ENCODE assay signal across 10 mouse cellular contexts in the genomic region with DNA sequence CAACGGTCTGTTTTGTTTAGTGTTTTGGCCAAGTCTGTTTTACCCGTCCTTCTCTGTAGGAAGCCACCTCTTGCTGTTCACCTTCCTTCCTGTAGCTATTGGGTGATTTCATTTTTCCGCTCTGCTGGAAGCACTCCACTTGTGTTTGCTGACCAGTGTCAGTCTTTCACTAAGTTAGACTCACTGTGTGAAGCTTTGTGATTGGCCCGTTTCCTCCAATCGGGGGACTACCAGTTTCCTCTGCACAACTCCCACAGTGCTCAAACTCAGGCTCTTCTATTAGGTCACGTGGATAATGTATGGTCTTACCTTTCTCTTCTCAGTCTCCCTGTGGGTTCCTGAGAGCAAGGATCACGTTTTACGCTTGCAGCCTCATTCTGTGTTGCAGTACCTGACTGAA. TPM values are rescaled to one million over a fixed set of nuclear protein-coding genes. Genes with fewer than 3 reads are reported as not detected.
DNase-seq lines count a peak whose midpoint lies in the region; ATAC-seq and TF ChIP-seq lines count a peak whose summit lies in the region.
"Had no signal": no experiment of that assay in that cellular context is flagged by ENCODE, and none has a peak within 500 bp of the region (broad histone marks: within the 10 kb centered on the region; RNA-seq: fewer than 3 reads in every experiment).

No protein-coding gene starts in this region.

- WGBS in liver, embryonic 16.5 days (ENCODE audit: insufficient replicate concordance) = 15% methylated on average over 8 of the region's 8 CpGs
- 50% methylated on average over 8 of the region's 8 CpGs for WGBS in stomach, postnatal 0 days

- peak; percentile 78 for DNase-seq in splenic B cell, adult 2 months (ENCODE audit: low read depth, low spot score)
- no peak for DNase-seq in stomach, postnatal 0 days (ENCODE audit: low spot score)
- no peak for DNase-seq in gastrocnemius, postnatal 25 days
- no peak for DNase-seq in right cerebral cortex, postnatal 10 days (ENCODE audit: low spot score in 2 of 2)
- DNase-seq: heart, postnatal 10 days; retina, postnatal 1 day had no signal

- peak overlapping the region; percentile 51 for H3K4me2 ChIP-seq in liver, embryonic 16.5 days (ENCODE audit: low read depth, low read length)
- H3K4me2 ChIP-seq in stomach, postnatal 0 days (replicated peaks; ENCODE audit: low read depth) = no peak overlapping the region
- H3K4me2 ChIP-seq: embryonic facial prominence, embryonic 12.5 days had no signal

- H3K4me3 ChIP-seq in ES-Bruce4 (ENCODE audit: low read depth, low read length) = peak overlapping the region; percentile 58
- H3K4me3 ChIP-seq in liver, embryonic 16.5 days (ENCODE audit: low read depth, low read length) = peak overlapping the region; percentile 38
- no peak overlapping the region for H3K4me3 ChIP-seq in stomach, postnatal 0 days (ENCODE audit: low read depth, low read length)
- H3K4me3 ChIP-seq: embryonic facial prominence, embryonic 12.5 days had no signal

- H3K4me1 ChIP-seq in ES-Bruce4 (ENCODE audit: control insufficient read depth, insufficient read depth, low read length) = no peaks in the 10 kb centered on the region
- peaks cover 26% of the 10 kb centered on the region for H3K4me1 ChIP-seq in liver, embryonic 16.5 days (ENCODE audit: control insufficient read depth, low read depth, low read length)
- no peaks in the 10 kb centered on the region; the same call in 1 of the 2 replicates for H3K4me1 ChIP-seq in stomach, postnatal 0 days (replicated peaks; ENCODE audit: control insufficient read depth, insufficient read depth)

- H3K9ac ChIP-seq in ES-Bruce4 (ENCODE audit: low read depth, poor library complexity, severe bottlenecking) = peak overlapping the region; percentile 16
- H3K9ac ChIP-seq in liver, embryonic 16.5 days (ENCODE audit: low read depth, low read length) = peak overlapping the region; percentile 45
- H3K9ac ChIP-seq in stomach, postnatal 0 days (ENCODE audit: low read length) = no peak overlapping the region
- H3K9ac ChIP-seq: embryonic facial prominence, embryonic 12.5 days had no signal

- TF ChIP-seq POLR2A in ES-Bruce4 (IDR thresholded peaks at IDR 0.05; ENCODE audit: insufficient read depth, low read length) = peak; percentile 36

- ATAC-seq in activated CD4-positive, CD25-positive, alpha-beta regulatory T cell, adult 4 months = peak; percentile 47
- ATAC-seq in liver, embryonic 16.5 days (ENCODE audit: low read depth) = peak; percentile 20
- no peak for ATAC-seq in stomach, postnatal 0 days (ENCODE audit: low FRiP score, low TSS enrichment)

- peak overlapping the region; percentile 70 for H3K27ac ChIP-seq in ES-Bruce4 (ENCODE audit: insufficient read depth, low read length)
- peak overlapping the region; percentile 51 for H3K27ac ChIP-seq in liver, embryonic 16.5 days (ENCODE audit: low read length)
- no peak overlapping the region for H3K27ac ChIP-seq in stomach, postnatal 0 days (replicated peaks)
- H3K27ac ChIP-seq: embryonic facial prominence, embryonic 12.5 days had no signal

- TF ChIP-seq EP300 in ES-Bruce4 (IDR thresholded peaks at IDR 0.05; ENCODE audit: insufficient read depth, low read depth, low read length) = no peak
- no peak for TF ChIP-seq EP300 in stomach, postnatal 0 days (optimal IDR thresholded peaks at IDR 0.05)

- no peaks in the 10 kb centered on the region for H3K9me3 ChIP-seq in ES-Bruce4 (replicated peaks; ENCODE audit: control insufficient read depth, insufficient read depth, low read length, poor library complexity, severe bottlenecking)
- no peaks in the 10 kb centered on the region for H3K9me3 ChIP-seq in liver, embryonic 16.5 days (replicated peaks; ENCODE audit: control insufficient read depth, low read length)
- no peaks in the 10 kb centered on the region for H3K9me3 ChIP-seq in stomach, postnatal 0 days (ENCODE audit: control insufficient read depth, low read length)
- H3K9me3 ChIP-seq: embryonic facial prominence, embryonic 12.5 days had no signal

- TF ChIP-seq CTCF in ES-Bruce4 (IDR thresholded peaks at IDR 0.05; ENCODE audit: low read depth, low read length) = no peak
- TF ChIP-seq CTCF in stomach, postnatal 0 days (IDR thresholded peaks at IDR 0.05; ENCODE audit: low read depth) = no peak

- H3K27me3 ChIP-seq in ES-Bruce4 (ENCODE audit: control insufficient read depth, insufficient read depth, low read length, poor library complexity, severe bottlenecking) = no peaks in the 10 kb centered on the region
- H3K27me3 ChIP-seq in liver, embryonic 16.5 days (ENCODE audit: control insufficient read depth, insufficient read depth, low read depth, low read length) = no peaks in the 10 kb centered on the region
- no peaks in the 10 kb centered on the region for H3K27me3 ChIP-seq in splenic B cell, adult 2 months (ENCODE audit: control insufficient read depth, insufficient read depth, low read length, poor library complexity, severe bottlenecking)
- no peaks in the 10 kb centered on the region for H3K27me3 ChIP-seq in stomach, postnatal 0 days (ENCODE audit: control insufficient read depth, insufficient read depth, low read length)
- H3K27me3 ChIP-seq: embryonic facial prominence, embryonic 12.5 days had no signal

- peaks cover 9% of the 10 kb centered on the region for H3K36me3 ChIP-seq in ES-Bruce4 (ENCODE audit: control insufficient read depth, insufficient read depth, low read length, poor library complexity, severe bottlenecking)
- peaks cover 5% of the 10 kb centered on the region for H3K36me3 ChIP-seq in liver, embryonic 16.5 days (ENCODE audit: control insufficient read depth, insufficient read depth)
- H3K36me3 ChIP-seq in splenic B cell, adult 2 months (ENCODE audit: control insufficient read depth, insufficient read depth, low read length, poor library complexity, severe bottlenecking) = no peaks in the 10 kb centered on the region; the same call in 1 of the 2 replicates
- no peaks in the 10 kb centered on the region for H3K36me3 ChIP-seq in stomach, postnatal 0 days (ENCODE audit: control insufficient read depth, insufficient read depth, low read length)

RNA-seq across cellular contexts. Expression of gene Rpl21, which starts 3.2 kb away (rescaled TPM):
- 77.5 and 85.8 TPM in 2 replicates for polyA plus RNA-seq in ES-Bruce4 (2011; ENCODE audit: insufficient read depth, insufficient read length, low read depth, missing spikeins)
- 1,000 to 10,000 TPM in 1 of 2 experiments, 100 to 1,000 TPM in 1; 720 to 1,295 TPM for polyA plus RNA-seq in activated CD4-positive, CD25-positive, alpha-beta regulatory T cell, adult 4 months (2017; shearing (Covaris generic))
- polyA plus RNA-seq in liver, embryonic 16.5 days (2015; fragmentation: Nextera tagmentation; extraction: Ambion mirVana) = 251 and 280 TPM in 2 replicates
- polyA plus RNA-seq in stomach, postnatal 0 days (2015; fragmentation: Nextera tagmentation; extraction: Ambion mirVana) = 515 and 522 TPM in 2 replicates
- total RNA-seq in gastrocnemius, postnatal 25 days (2021) = 100 to 1,000 TPM; 103 to 126 TPM

RNA-seq across cellular contexts. Expression of gene Rasl11a, which starts 15.3 kb away (rescaled TPM):
- polyA plus RNA-seq in ES-Bruce4 (2011; ENCODE audit: insufficient read depth, insufficient read length, low read depth, missing spikeins) = 3.2 and 3.8 TPM in 2 replicates
- polyA plus RNA-seq in activated CD4-positive, CD25-positive, alpha-beta regulatory T cell, adult 4 months (2017; shearing (Covaris generic)) = 1 to 10 TPM; 2.1 to 6.0 TPM
- polyA plus RNA-seq in liver, embryonic 16.5 days (2015; fragmentation: Nextera tagmentation; extraction: Ambion mirVana) = 2.6 and 2.7 TPM in 2 replicates
- polyA plus RNA-seq in stomach, postnatal 0 days (2015; fragmentation: Nextera tagmentation; extraction: Ambion mirVana) = 13.7 and 13.8 TPM in 2 replicates
- total RNA-seq in gastrocnemius, postnatal 25 days (2021) = 1 to 10 TPM; 1.2 to 1.9 TPM

RNA-seq across cellular contexts. Expression of gene Usp12, which starts 34.7 kb away (rescaled TPM):
- 45.5 and 57.2 TPM in 2 replicates for polyA plus RNA-seq in ES-Bruce4 (2011; ENCODE audit: insufficient read depth, insufficient read length, low read depth, missing spikeins)
- 1 to 10 TPM; 4.6 to 4.8 TPM for polyA plus RNA-seq in activated CD4-positive, CD25-positive, alpha-beta regulatory T cell, adult 4 months (2017; shearing (Covaris generic))
- 7.8 and 8.1 TPM in 2 replicates for polyA plus RNA-seq in liver, embryonic 16.5 days (2015; fragmentation: Nextera tagmentation; extraction: Ambion mirVana)
- polyA plus RNA-seq in stomach, postnatal 0 days (2015; fragmentation: Nextera tagmentation; extraction: Ambion mirVana) = 10.4 and 10.5 TPM in 2 replicates
- total RNA-seq in gastrocnemius, postnatal 25 days (2021) = 10 to 100 TPM; 14.1 to 16.8 TPM
